Mouse (Mus musculus): ENCODE measurements around the gene Nsun4.

The Nsun4 gene

GRCm38 (mm10) chr4:116053399-116053961, at the start of gene Nsun4:
TSS of gene Nsun4 (minus strand) at chr4:116053876.
- in situ Hi-C loops (cut with MboI) = no loop called here

- in situ Hi-C loops (cut with MboI) = no loop called here
Observed at GRCm38 (mm10) chr4:116100959-116101358, 47.3 kb upstream of the Nsun4 start.

GRCm38 (mm10) chr4:116097211-116097610, 43.5 kb upstream of the Nsun4 start:
- in situ Hi-C loops (cut with MboI) = no loop called here

GRCm38 (mm10) chr4:116096291-116096690, 42.6 kb upstream of the Nsun4 start:
- in situ Hi-C loops (cut with MboI) = no loop called here

- in situ Hi-C loops (cut with MboI) = no loop called here
Observed at GRCm38 (mm10) chr4:116088510-116089249, 35.0 kb upstream of the Nsun4 start.

- in situ Hi-C loops (cut with MboI) = no loop called here
Observed at GRCm38 (mm10) chr4:116077240-116078095, 23.8 kb upstream of the Nsun4 start.

GRCm38 (mm10) chr4:116076369-116077231, 22.9 kb upstream of the Nsun4 start:
- in situ Hi-C loops (cut with MboI) = no loop called here

GRCm38 (mm10) chr4:116075631-116076368, 22.1 kb upstream of the Nsun4 start:
- in situ Hi-C loops (cut with MboI) = no loop called here

- in situ Hi-C loops (cut with MboI) = no loop called here
Observed at GRCm38 (mm10) chr4:116074861-116075620, 21.4 kb upstream of the Nsun4 start, which contains the start of the genes Uqcrh and Lrrc41. TSS of gene Uqcrh (minus strand) at chr4:116075071. TSS of gene Lrrc41 (plus strand) at chr4:116075269.

- in situ Hi-C loops (cut with MboI) = no loop called here
Observed at GRCm38 (mm10) chr4:116074145-116074675, 20.5 kb upstream of the Nsun4 start.

- in situ Hi-C loops (cut with MboI) = no loop called here
Observed at GRCm38 (mm10) chr4:116073146-116073545, 19.5 kb upstream of the Nsun4 start.

- in situ Hi-C loops (cut with MboI) = no loop called here
Observed at GRCm38 (mm10) chr4:116070116-116070515, 16.4 kb upstream of the Nsun4 start.

GRCm38 (mm10) chr4:116063855-116064254, 10.2 kb upstream of the Nsun4 start:
- in situ Hi-C loops (cut with MboI) = no loop called here

- in situ Hi-C loops (cut with MboI) = no loop called here
Observed at GRCm38 (mm10) chr4:116059012-116059726, 5.5 kb upstream of the Nsun4 start.

GRCm38 (mm10) chr4:116057559-116057958, 3.9 kb upstream of the Nsun4 start:
- in situ Hi-C loops (cut with MboI) = no loop called here

GRCm38 (mm10) chr4:116052526-116053293, 966 bp downstream of the Nsun4 start:
- in situ Hi-C loops (cut with MboI) = no loop called here

- in situ Hi-C loops (cut with MboI) = no loop called here
Observed at GRCm38 (mm10) chr4:116049211-116049610, 4.5 kb downstream of the Nsun4 start.
